Mouse (Mus musculus) stomach, postnatal 0 days (tissue): Measurements from ENCODE around the gene Trrap.

Source experiments
- CTCF ChIP-seq: IDR thresholded peaks from 2 replicates; pipeline ENCODE4 v1.5.1; 2016; ENCODE audit warnings: antibody characterized with exemption, low read depth, mild to moderate bottlenecking, moderate library complexity
- EP300 ChIP-seq: optimal IDR thresholded peaks from 2 replicates; pipeline ENCODE3; 2016; ENCODE audit warnings: antibody characterized with exemption

GRCm38 (mm10) chr5:144803066-144803465 lies 35.5 kb downstream of the Trrap start:
- TF ChIP-seq CTCF (no peak), EP300 (no peak)
